Mouse (Mus musculus) E14TG2a.4 (cell line): Measurements from ENCODE around the gene Pakap.

ENCODE experiments used
- H3K27me3 ChIP-seq: 2 replicates; pipeline ENCODE4 v1.6.1; 2014; ENCODE audit warnings: low read length, control low read depth; ENCODE audit not compliant: insufficient read depth
- H3K36me3 ChIP-seq: 2 replicates; pipeline ENCODE4 v1.6.1; 2014; ENCODE audit warnings: low read length, control low read depth; ENCODE audit not compliant: insufficient read depth
- H3K4me1 ChIP-seq: replicated peaks from 2 replicates; pipeline ENCODE4 v1.6.1; 2014; ENCODE audit warnings: low read depth, low read length, control low read depth
- H3K4me3 ChIP-seq: replicated peaks from 2 replicates; pipeline ENCODE4 v1.5.1; 2014; ENCODE audit warnings: mild to moderate bottlenecking, low read length
- H3K9me3 ChIP-seq: 2 replicates; pipeline ENCODE4 v1.6.1; 2014; ENCODE audit warnings: low read length, control low read depth
- CTCF ChIP-seq: conservative IDR thresholded peaks from 2 replicates; pipeline ENCODE4 v1.5.1; 2014; ENCODE audit warnings: low read length
- NANOG ChIP-seq: IDR thresholded peaks from 2 replicates; pipeline ENCODE4 v1.6.1; 2014; ENCODE audit warnings: borderline replicate concordance, low read length, mixed read lengths
- POU5F1 ChIP-seq: IDR thresholded peaks from 2 replicates; pipeline ENCODE4 v1.6.1; 2014; ENCODE audit warnings: low read length, borderline replicate concordance

Pakap gene

DNA sequence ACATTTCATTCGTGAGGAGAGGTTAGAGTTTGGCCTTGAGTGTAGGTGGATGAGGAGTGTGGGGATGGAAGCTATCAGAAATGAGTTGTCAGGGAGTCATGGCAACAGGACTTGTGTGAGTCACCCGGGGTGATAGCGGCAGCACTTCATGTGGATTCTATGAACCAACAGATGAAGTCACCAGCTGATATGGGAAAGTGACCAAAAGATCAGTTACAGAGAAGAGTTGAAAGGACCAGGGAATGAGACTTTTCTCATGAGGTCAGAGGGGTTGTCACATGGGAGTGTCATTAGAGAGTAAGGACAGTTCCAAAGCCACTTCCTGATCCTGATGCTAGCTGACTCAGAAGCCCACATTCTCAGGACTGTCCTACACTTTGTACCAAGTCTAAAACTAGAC lies 38.3 kb downstream of the Pakap start:
- Histone ChIP-seq H3K4me1 (no peaks in the 10 kb centered on the region), H3K4me3 (no peak overlapping the region), H3K36me3 (no peaks in the 10 kb centered on the region), H3K27me3 (peaks cover 5% of the 10 kb centered on the region; the same call in 1 of the 2 replicates), H3K9me3 (no peaks in the 10 kb centered on the region)
- TF ChIP-seq POU5F1 (no peak), CTCF (no peak), NANOG (no peak)

DNA sequence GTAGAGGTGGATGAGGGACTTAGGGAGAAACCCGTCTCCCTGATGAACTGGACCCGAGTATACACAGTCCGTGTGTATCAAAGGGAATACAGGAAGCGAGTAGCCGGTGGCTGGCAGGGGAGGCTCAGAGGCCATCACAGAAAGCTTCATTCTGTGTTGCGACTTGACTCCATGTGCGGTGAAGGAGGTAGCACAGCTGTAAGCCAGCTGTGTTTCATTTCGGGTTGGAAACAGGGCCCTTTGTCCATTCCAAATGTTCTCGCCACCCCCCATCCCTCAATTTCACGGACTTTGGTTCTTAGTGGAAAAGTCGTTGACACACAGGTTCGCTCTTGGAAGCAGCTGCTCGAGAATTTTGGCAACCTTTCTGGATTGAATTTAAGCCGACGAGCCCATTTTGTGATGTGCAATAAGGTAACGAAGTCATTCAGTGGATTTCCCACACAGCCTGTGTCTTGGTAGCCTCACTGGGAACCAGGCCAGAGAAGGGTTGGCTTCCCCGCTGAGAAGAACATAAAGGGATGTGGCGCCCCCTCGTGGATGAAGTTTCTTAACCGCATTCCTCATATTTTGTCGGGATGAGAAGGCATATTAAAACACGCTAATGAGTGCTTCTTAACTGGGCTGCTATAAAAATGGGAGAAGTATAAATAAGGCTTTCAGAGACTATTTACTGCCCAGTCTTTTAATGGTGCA lies 39.4 kb downstream of the Pakap start:
- Histone ChIP-seq H3K36me3 (no peaks in the 10 kb centered on the region), H3K4me3 (no peak overlapping the region), H3K9me3 (no peaks in the 10 kb centered on the region), H3K4me1 (no peaks in the 10 kb centered on the region), H3K27me3 (peaks cover 5% of the 10 kb centered on the region; the same call in 1 of the 2 replicates)
- TF ChIP-seq POU5F1 = no peak
- peak; percentile 58 for TF ChIP-seq CTCF

DNA sequence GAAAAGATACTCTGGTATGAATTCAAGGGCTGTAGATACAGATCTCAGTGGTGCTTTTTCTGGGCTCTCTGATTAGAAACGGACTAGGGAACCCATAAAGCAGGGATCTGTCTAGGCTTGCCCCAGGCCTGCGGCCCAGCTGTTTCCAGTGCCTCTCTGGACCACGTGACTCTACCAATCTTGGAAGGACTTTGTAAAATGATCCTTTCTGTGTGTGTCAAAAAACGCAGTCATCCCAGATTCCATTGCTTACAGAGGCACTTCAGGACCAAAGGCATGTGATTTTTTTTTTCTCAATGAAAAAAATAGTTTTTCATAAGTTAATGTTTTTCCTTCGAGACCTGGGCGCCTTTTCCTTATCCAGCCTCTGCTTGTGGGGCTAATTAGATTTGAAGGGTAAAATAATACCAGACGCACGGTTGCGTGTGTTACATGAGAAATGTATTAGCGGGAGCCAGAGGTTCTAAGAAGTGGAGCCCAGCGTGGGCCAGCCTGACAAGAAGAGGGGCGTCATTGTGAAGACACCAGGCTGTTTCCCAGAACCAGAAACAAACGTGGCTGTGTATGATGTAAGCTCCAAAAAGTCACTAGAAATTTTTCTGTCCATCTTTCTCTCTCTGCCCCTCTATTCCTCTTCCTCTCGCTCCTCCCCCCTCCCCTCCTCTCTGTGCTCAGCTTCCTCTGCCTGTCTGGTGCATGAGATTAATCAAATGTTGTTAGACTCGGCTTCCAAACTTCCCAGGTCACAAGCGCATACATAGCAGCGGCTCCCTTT lies 43.5 kb downstream of the Pakap start:
- Histone ChIP-seq H3K27me3 (peaks cover 2% of the 10 kb centered on the region; the same call in 1 of the 2 replicates), H3K4me1 (no peaks in the 10 kb centered on the region), H3K36me3 (no peaks in the 10 kb centered on the region), H3K4me3 (no peak overlapping the region), H3K9me3 (no peaks in the 10 kb centered on the region)
- no peak for TF ChIP-seq POU5F1

DNA sequence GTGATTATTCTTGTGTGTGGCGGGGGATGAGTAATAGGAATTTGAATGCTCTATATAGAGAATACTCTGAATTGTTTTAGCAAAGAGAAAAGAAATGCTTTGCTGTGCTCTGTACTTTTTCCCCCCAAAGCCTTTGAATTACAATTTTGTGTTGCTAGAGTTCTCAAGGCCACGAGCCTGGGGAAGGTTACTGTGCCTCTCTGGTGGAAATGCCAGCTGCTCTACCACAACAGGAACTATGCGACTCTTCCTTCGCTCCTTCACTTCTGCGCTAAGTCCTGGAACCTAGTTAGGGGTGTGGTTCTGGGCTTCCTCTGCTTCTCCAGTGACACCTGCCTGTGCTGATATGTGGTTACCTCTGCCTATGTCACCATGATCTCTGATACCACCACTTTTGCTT lies 44.7 kb downstream of the Pakap start:
- no peak for TF ChIP-seq POU5F1
- Histone ChIP-seq H3K4me1 (no peaks in the 10 kb centered on the region), H3K9me3 (peaks cover 7% of the 10 kb centered on the region; the same call in 1 of the 2 replicates), H3K27me3 (peaks cover 2% of the 10 kb centered on the region; the same call in 1 of the 2 replicates), H3K4me3 (no peak overlapping the region), H3K36me3 (no peaks in the 10 kb centered on the region)

DNA sequence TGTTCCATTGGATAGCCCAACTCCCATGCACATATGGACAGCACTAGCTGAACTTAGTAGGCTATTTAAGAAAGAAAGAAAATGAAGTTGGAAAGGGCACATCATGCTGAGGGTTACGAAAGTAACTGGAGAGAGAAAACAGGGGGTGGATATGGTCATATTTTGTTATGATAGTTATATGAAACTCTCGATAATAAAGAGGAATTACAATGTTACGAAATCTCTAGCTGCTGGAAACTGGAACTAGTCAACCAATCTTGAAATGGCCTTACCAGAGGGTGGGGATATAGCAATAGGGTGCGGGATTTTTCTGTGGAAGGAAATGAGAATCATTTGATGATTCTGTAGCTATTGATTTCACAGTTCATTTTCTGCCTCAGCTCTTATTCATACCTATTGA lies 46.7 kb downstream of the Pakap start:
- TF ChIP-seq NANOG (no peak), CTCF (no peak), POU5F1 (no peak)
- Histone ChIP-seq H3K4me3 (no peak overlapping the region), H3K4me1 (no peaks in the 10 kb centered on the region), H3K36me3 (no peaks in the 10 kb centered on the region), H3K27me3 (peaks cover 2% of the 10 kb centered on the region; the same call in 1 of the 2 replicates), H3K9me3 (peaks cover 11% of the 10 kb centered on the region; the same call in 1 of the 2 replicates)

DNA sequence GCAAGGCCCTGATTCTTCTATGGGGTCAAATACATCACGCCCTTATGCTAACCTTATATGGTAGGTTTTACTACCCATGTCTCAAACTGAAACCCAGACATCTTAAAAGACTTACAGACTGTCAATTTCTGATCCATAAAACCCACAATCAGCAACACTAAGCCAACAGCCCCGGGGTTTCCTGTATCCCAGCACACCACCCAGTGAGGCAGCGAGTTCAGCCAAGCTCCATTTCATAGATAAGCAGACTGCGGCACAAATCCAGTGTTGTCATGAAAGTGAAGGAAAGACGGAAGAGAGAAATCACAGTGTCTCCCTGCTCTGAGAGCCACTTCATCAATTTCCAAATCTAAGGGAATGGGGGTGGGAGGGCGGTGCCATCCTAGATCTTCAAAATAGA lies 50.8 kb downstream of the Pakap start:
- Histone ChIP-seq H3K27me3 (peaks cover 2% of the 10 kb centered on the region; the same call in 1 of the 2 replicates), H3K4me1 (no peaks in the 10 kb centered on the region), H3K36me3 (no peaks in the 10 kb centered on the region), H3K9me3 (peaks cover 11% of the 10 kb centered on the region; the same call in 1 of the 2 replicates), H3K4me3 (no peak overlapping the region)
- no peak for TF ChIP-seq NANOG
- no peak for TF ChIP-seq CTCF
- no peak for TF ChIP-seq POU5F1

DNA sequence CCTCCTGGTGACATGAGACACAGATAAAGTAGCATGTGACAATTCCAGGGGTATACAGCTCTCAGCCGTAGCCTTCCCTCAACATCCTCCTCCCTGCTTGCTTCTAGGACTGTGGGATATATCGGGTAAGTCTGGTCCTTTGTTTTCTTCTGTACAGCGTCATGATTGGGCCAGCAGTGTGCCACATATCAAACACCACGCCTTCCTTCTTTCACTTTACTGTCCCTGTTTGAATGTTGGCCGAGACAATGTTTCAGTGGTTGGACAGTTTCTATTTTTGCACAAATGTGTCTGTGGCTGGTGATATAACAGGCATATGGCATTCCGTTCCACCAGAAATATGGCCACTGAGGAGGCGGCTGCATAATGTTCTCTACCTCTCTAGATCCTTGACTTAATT lies 54.8 kb downstream of the Pakap start:
- H3K27me3 ChIP-seq = no peaks in the 10 kb centered on the region
- H3K4me1 ChIP-seq = peaks cover 4% of the 10 kb centered on the region; the same call in 1 of the 2 replicates
- no peak overlapping the region for H3K4me3 ChIP-seq
- H3K9me3 ChIP-seq = peaks cover 4% of the 10 kb centered on the region; the same call in 1 of the 2 replicates
- no peaks in the 10 kb centered on the region for H3K36me3 ChIP-seq
- TF ChIP-seq POU5F1 = no peak
- no peak for TF ChIP-seq NANOG
- TF ChIP-seq CTCF = no peak

DNA sequence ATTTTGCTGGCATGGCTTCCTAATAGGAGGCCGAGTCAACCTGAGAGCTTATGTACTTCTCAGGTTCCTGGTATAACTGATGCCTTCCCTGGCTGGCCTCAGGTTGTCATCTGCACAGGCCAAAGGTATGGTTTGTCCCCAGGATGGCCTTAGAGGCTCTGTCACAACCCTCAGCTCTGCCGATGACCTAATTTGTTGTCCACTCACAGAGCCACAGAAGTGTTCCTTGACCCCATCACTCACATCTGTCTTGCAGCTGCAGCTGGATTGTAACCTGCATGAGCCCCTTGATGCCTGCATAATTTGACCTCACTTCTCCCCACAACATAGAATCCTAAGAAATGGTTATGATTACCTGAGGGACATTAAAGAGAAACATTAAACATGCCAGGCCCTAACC lies 56.8 kb downstream of the Pakap start:
- H3K27me3 ChIP-seq = no peaks in the 10 kb centered on the region
- no peak overlapping the region for H3K4me3 ChIP-seq
- H3K36me3 ChIP-seq = no peaks in the 10 kb centered on the region
- H3K4me1 ChIP-seq = peaks cover 4% of the 10 kb centered on the region; the same call in 1 of the 2 replicates
- no peaks in the 10 kb centered on the region for H3K9me3 ChIP-seq
- TF ChIP-seq POU5F1 = no peak
- no peak for TF ChIP-seq CTCF
- no peak for TF ChIP-seq NANOG
